Mouse (Mus musculus): ENCODE results near the gene Mblac1.

DNA sequence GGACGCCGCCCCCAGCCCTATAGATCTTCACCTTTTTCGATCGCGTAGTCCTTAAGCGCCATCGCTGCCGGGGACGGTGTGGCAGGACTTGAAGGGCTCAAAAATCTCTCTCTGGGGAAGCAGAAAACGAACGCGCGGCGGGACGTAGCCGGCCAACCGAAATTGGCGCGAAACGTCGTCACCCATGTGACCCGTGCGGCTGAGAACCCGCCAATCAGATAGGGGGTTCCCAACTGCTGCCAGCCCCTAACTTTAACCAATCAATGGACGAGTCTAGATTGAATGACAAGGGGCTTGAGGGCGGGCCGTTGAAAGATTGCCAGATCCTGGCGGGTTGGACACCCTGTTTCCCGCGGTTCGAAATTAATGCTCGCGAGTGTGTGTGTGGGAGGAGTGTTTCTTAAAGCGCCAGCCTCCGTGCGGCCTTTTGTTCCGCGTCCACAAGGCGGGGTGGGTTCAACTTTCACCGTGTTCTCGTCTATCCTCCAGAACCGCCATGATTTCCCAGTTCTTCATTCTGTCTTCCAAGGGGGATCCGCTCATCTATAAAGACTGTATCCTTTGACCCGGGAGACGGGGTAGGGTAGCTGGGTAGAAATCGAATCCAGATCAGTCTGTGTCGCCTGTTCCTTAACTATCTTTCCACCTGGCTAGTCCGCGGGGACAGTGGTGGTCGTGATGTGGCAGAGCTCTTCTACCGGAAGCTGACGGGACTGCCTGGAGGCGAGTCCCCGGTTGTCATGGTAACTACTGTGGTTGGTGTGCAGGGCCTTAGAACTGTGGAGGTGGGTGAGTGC, 22.2 kb upstream of the Mblac1 start, which contains the start of the genes Ap4m1 and Mcm7:
- no peak for TF ChIP-seq CTCF (IDR thresholded peaks at IDR 0.05; ENCODE audit: low read depth, low read length)
- no peak for TF ChIP-seq TAL1 (conservative IDR thresholded peaks at IDR 0.05; ENCODE audit: low read depth, low read length)
